Mouse (Mus musculus) lung, adult 2 months (tissue): ENCODE measurements around the gene Ncan.

Experiments
- CTCF ChIP-seq: fragments of 200-500 bp; IDR thresholded peaks from 2 replicates; pipeline ENCODE4 v1.5.1; 2011; ENCODE audit warnings: mild to moderate bottlenecking, low read length, control low read depth; ENCODE audit not compliant: insufficient read depth
- POLR2A ChIP-seq: fragments of 200-500 bp; IDR thresholded peaks from 2 replicates; pipeline ENCODE4 v1.6.1; 2011; ENCODE audit warnings: low read depth, mild to moderate bottlenecking, control low read depth, low read length, borderline replicate concordance; ENCODE audit errors: extremely low read depth

DNA sequence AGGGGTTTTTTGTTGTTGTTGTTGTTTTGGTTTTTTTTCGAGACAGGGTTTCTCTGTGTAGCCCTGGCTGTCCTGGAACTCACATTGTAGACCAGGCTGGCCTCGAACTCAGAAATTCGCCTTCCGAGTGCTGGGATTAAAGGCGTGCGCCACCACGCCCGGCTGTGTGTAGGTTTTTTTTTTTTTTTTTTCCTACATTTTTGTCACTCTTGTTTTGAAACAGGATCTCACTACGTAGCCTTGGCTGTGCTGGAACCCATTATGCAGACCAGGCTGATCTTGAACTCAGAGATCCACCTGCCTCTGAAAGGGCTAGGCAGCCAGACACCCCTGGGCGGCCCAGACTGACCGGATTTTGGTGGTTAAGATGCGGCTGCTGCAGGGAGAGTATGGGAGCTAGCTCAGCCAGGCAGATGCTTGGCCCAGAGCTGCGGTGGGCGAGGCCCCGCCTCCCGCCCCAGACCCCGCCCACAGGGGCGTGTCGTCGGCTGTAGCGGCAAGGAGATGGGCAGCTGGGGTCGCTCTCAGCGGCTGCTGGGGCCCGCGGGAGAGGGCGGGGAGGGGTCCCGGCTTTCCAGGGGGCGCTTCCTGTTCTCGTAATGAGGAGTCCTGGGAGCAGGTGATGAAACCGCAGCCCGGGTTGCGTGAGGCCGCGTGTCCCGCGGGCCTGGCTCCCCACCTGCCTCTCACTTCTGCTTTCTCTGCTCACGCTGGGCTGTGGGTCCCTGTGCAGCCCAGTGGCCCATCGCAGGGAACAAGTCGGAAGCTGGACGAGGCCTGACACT, 37.6 kb upstream of the Ncan start:
- TF ChIP-seq CTCF (no peak), POLR2A (no peak)
